Mouse (Mus musculus) lung, embryonic 16.5 days (tissue): ENCODE measurements at regions not wholly inside any gene's neighbourhood (a gene's known extent, or its start where the extent isn't known, plus 50 kb on each side); places are given as distances from the start of the nearest gene placed in this dataset.

Experiments
- ATAC-seq: fragments of 200-750 bp; cut with Nextera tagmentation; 2 replicates; pipeline ENCODE4 v1.8.0; 2017; ENCODE audit warnings: low read depth, mild to moderate bottlenecking, moderate library complexity
- H3K27ac ChIP-seq: fragments of 300-500 bp; sonication (generic); 2 replicates; pipeline ENCODE4 v1.5.1; 2014; ENCODE audit warnings: mild to moderate bottlenecking, control low read depth, low read length
- H3K27me3 ChIP-seq: fragments of 300-500 bp; sonication (generic); 2 replicates; pipeline ENCODE4 v1.6.1; 2014; ENCODE audit warnings: low read depth, low read length, mixed read lengths; ENCODE audit not compliant: control insufficient read depth, insufficient read depth
- H3K36me3 ChIP-seq: fragments of 300-500 bp; sonication (generic); 2 replicates; pipeline ENCODE4 v1.6.1; 2014; ENCODE audit warnings: low read length; ENCODE audit not compliant: control insufficient read depth, insufficient read depth
- H3K4me1 ChIP-seq: fragments of 300-500 bp; sonication (generic); replicated peaks from 2 replicates; pipeline ENCODE4 v1.6.1; 2014; ENCODE audit warnings: low read length, mixed read lengths; ENCODE audit not compliant: control insufficient read depth, insufficient read depth
- H3K4me2 ChIP-seq: fragments of 300-500 bp; sonication (generic); 2 replicates; pipeline ENCODE4 v1.6.1; 2014; ENCODE audit warnings: low read depth, low read length, control low read depth
- H3K4me3 ChIP-seq: fragments of 300-500 bp; sonication (generic); 2 replicates; pipeline ENCODE4 v1.5.1; 2014; ENCODE audit warnings: mild to moderate bottlenecking, low read length, control low read depth
- H3K9ac ChIP-seq: fragments of 300-500 bp; sonication (generic); 2 replicates; pipeline ENCODE4 v1.6.1; 2014; ENCODE audit warnings: low read length, control low read depth
- H3K9me3 ChIP-seq: fragments of 300-500 bp; sonication (generic); 2 replicates; pipeline ENCODE4 v1.6.1; 2016; ENCODE audit warnings: low read length; ENCODE audit not compliant: control insufficient read depth
- WGBS: fragments of 180-500 bp; shearing (Covaris S2); extraction: QIAGEN DNeasy Blood & Tissue Kit; methylation state at CpG from one replicate; pipeline ENCODE4 v1.1.7; 2014; 5-methylcytosine and 5-hydroxymethylcytosine counted together

- no peaks in the 10 kb centered on the region for H3K36me3 ChIP-seq
- ATAC-seq: no peak
- no peaks in the 10 kb centered on the region for H3K27me3 ChIP-seq
- H3K9me3 ChIP-seq: no peaks in the 10 kb centered on the region
- H3K4me3 ChIP-seq: no peak overlapping the region
- WGBS: 81% methylated on average over 10 of the region's 10 CpGs
- H3K4me2 ChIP-seq: no peak overlapping the region
- H3K4me1 ChIP-seq: no peaks in the 10 kb centered on the region; the same call in 1 of the 2 replicates
- H3K9ac ChIP-seq: no peak overlapping the region
- no peak overlapping the region for H3K27ac ChIP-seq
Measured at GRCm38 (mm10) chr15:97150983-97151735, 95.4 kb upstream of the Slc38a4 start.

GRCm38 (mm10) chr15:97141958-97142357 is 86.2 kb upstream of the Slc38a4 start:
- no peak for ATAC-seq
- Histone ChIP-seq H3K9me3 (peaks cover 3% of the 10 kb centered on the region; the same call in 1 of the 2 replicates), H3K27ac (no peak overlapping the region), H3K4me3 (no peak overlapping the region), H3K27me3 (no peaks in the 10 kb centered on the region), H3K36me3 (no peaks in the 10 kb centered on the region), H3K4me1 (no peaks in the 10 kb centered on the region), H3K9ac (no peak overlapping the region), H3K4me2 (no peak overlapping the region)
- WGBS: 78% methylated on average over 2 of the region's 2 CpGs

DNA sequence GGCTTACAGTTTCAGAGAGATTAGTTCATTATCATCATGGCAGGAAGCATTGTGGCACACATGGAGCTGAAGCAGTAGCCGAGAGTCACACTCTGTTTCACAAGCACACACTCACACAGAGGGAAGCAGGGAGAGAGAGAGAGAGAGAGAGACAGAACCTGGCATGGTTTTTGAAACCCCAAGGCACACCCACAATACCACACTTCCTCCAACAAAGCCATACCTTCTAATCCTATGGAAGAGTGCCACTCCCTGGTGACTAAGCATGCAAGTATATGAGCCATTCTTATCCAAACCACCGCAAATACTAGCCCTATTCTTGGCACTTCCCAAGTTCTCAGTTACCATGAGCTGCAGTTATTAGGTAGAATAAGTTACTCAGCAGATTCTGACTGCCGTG is 82.5 kb upstream of the Slc38a4 start:
- Histone ChIP-seq H3K27me3 (no peaks in the 10 kb centered on the region), H3K27ac (no peak overlapping the region), H3K9me3 (peaks cover 3% of the 10 kb centered on the region; the same call in 1 of the 2 replicates), H3K9ac (no peak overlapping the region), H3K4me1 (peaks cover 2% of the 10 kb centered on the region; the same call in 1 of the 2 replicates), H3K36me3 (no peaks in the 10 kb centered on the region), H3K4me2 (no peak overlapping the region), H3K4me3 (no peak overlapping the region)
- no peak for ATAC-seq
- 82% methylated on average over 3 of the region's 3 CpGs for WGBS

DNA sequence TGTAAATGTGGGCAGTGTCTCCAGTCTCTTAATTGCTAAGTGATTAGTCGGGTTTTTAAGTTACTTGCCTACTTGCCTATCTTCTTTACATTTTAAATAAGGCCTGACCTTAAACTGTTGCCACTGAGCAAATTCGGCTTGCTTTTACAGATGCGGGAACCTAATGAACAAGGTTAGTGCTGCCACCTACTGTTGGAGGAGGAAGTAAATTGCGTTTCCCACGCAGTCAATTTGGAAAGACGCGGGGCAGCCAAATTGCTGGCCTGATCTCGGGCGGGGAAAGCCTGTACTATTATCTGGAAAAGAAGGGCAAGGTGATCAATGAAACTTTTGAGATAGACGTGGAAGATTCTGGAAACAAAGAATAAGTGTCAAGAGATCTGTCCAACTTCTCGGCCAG is 79.5 kb upstream of the Slc38a4 start:
- H3K27me3 ChIP-seq: no peaks in the 10 kb centered on the region
- peaks cover 3% of the 10 kb centered on the region; the same call in 1 of the 2 replicates for H3K9me3 ChIP-seq
- no peak overlapping the region for H3K27ac ChIP-seq
- no peaks in the 10 kb centered on the region for H3K36me3 ChIP-seq
- H3K4me1 ChIP-seq: peaks cover 2% of the 10 kb centered on the region; the same call in 1 of the 2 replicates
- H3K4me2 ChIP-seq: no peak overlapping the region
- no peak for ATAC-seq
- WGBS: 7% methylated on average over 11 of the region's 11 CpGs
- no peak overlapping the region for H3K9ac ChIP-seq
- no peak overlapping the region for H3K4me3 ChIP-seq

GRCm38 (mm10) chr15:97127771-97128170 is 72.0 kb upstream of the Slc38a4 start:
- Histone ChIP-seq H3K9ac (no peak overlapping the region), H3K4me2 (no peak overlapping the region), H3K4me3 (no peak overlapping the region), H3K36me3 (no peaks in the 10 kb centered on the region), H3K9me3 (no peaks in the 10 kb centered on the region), H3K4me1 (no peaks in the 10 kb centered on the region), H3K27ac (no peak overlapping the region), H3K27me3 (no peaks in the 10 kb centered on the region)
- ATAC-seq: no peak
- WGBS: 86% methylated on average over 8 of the region's 8 CpGs

DNA sequence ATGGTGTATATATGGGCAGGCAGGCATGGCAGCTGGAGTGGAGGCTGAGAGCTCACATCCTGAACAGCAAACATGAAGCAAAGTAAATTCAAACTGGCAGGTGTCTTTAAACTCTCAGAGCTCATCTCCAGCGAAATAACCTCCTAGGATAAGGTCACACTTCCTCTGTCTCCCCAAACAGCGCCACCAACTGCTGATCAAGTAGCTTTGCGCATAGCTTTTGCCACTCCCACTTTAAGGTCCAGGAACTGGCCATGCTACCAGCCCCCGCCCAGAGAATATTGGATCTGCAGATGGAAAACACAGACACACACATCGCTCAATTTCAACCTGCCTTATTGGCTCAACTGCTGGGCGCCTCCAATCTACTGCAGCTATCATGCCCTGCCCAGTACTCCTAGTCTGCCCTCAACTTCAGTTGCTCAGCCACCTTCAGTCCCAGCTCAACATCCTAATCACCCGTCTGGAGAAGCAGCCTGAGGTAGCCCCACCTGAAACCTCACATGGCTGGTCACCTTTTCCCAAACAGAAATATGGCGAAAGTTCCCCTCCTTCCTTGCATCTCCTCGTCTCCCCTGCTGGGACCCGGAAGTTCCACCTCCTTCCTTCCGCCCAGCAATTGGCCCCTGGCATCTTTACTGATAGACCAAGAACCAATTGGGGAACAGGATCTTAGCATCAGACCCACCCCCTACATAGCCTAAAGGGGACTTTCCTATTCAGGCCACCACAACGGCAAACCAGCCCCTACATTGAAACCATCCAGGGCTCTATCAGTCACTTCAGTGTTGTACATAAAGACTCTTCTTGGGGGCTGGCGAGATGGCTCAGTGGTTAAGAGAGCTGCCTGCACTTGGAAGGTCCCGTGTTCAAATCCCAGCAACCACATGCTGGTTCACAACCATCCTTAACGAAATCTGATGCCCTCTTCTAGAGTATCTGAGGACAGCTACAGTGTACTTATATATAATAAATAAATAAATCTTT is 70.4 kb upstream of the Slc38a4 start:
- Histone ChIP-seq H3K36me3 (no peaks in the 10 kb centered on the region), H3K4me2 (no peak overlapping the region), H3K9ac (no peak overlapping the region), H3K27ac (no peak overlapping the region), H3K4me3 (no peak overlapping the region), H3K4me1 (no peaks in the 10 kb centered on the region), H3K9me3 (no peaks in the 10 kb centered on the region), H3K27me3 (no peaks in the 10 kb centered on the region)
- ATAC-seq: no peak
- WGBS: 82% methylated on average over 15 of the region's 15 CpGs

DNA sequence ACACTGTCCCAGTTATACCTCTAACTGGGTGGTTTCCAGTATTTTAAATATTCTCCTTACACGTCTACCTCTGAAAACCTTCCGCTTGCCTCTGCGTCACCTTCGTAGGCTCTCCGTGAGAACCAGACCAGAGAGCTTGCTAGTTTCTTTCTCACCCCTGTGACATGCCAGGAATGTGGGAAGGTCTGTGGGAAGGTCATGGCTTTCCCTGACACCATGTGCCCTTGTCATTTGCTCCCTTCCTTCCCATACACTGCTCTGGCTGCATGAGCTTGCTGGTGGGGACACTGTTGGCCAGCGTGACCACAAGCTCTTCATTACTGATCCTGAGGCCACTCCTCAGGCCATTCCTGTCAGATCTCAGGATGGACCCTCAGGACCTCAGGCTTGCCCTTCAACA is 66.5 kb upstream of the Slc38a4 start:
- no peak for ATAC-seq
- WGBS: 81% methylated on average over 6 of the region's 6 CpGs
- Histone ChIP-seq H3K4me1 (no peaks in the 10 kb centered on the region), H3K27me3 (no peaks in the 10 kb centered on the region), H3K27ac (no peak overlapping the region), H3K9ac (no peak overlapping the region), H3K4me3 (no peak overlapping the region), H3K4me2 (no peak overlapping the region), H3K36me3 (no peaks in the 10 kb centered on the region), H3K9me3 (no peaks in the 10 kb centered on the region)

DNA sequence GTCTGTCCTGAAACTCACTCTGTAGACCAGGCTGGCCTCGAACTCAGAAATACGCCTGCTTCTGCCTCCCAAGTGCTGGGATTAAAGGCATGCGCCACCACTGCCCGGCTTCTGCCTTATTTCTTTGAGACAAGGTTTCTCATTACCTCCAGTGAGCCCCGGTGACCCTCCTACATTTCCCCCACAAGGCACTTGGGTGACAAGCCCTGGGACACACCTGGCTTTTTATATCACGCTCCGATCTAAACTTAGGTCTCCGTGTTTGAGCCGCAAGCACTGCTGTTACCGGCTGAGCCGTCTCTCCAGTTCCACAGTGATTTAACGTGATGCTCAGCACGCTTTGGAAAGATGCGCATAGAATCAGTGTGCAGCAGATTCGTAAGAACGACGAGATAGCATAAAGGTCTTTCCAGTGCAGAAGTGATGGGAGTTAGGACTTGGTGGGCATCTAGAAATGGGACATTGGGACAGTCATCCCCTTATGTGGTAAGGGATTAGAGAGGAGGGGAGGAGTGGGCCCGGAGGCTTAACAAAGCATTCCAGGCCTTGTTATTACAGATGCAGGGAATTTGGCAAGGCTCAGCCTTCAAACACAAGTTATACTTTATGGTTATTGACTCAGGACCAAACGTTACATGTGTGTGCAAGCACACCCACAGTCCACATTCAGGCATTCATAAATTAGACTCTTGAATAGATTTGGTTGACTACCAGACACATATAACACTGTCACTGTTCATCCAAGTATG is 56.9 kb upstream of the Slc38a4 start:
- Histone ChIP-seq H3K4me3 (no peak overlapping the region), H3K36me3 (no peaks in the 10 kb centered on the region), H3K9me3 (no peaks in the 10 kb centered on the region), H3K9ac (no peak overlapping the region), H3K4me1 (peaks cover 3% of the 10 kb centered on the region), H3K27me3 (no peaks in the 10 kb centered on the region), H3K4me2 (no peak overlapping the region), H3K27ac (no peak overlapping the region)
- WGBS: 81% methylated on average over 19 of the region's 19 CpGs
- ATAC-seq: no peak
